15 mouse cellular contexts compared by ENCODE assay signal in the genomic region with DNA sequence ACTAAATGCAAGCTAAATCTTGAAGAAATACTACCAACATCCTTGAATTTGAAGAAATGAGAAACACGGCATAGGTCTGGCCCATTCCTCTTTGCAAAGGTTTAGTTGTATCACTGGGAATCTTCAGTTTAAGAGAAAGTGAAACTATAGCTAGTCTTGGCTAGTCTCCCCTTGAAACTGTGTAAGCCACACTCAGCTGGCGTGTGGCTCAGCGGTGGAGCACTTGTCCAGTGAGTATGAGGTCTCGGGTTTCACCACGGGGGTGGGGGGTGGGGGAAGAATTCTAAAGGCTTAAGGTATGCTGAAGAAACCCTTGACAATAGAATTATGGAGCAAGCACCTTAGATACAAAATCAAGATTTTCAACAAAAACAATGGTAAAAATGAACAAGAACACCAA. TPM values are rescaled to one million over a fixed set of nuclear protein-coding genes. Genes with fewer than 3 reads are reported as not detected.
"Had no signal": no experiment of that assay in that cellular context is flagged by ENCODE, and none has a peak within 500 bp of the region (broad histone marks: within the 10 kb centered on the region; RNA-seq: fewer than 3 reads in every experiment).

No protein-coding gene starts in this region.

- H3K36me3 ChIP-seq: limb, embryonic 12.5 days; midbrain, embryonic 10.5 days; midbrain, embryonic 15.5 days; neural tube, embryonic 13.5 days; stomach, embryonic 15.5 days had no signal

- H3K4me2 ChIP-seq: limb, embryonic 12.5 days; midbrain, embryonic 15.5 days; neural tube, embryonic 13.5 days; stomach, embryonic 15.5 days had no signal

- H3K9ac ChIP-seq: limb, embryonic 12.5 days; liver, embryonic 14.5 days; midbrain, embryonic 15.5 days; neural tube, embryonic 13.5 days; stomach, embryonic 15.5 days had no signal

- H3K27me3 ChIP-seq: limb, embryonic 12.5 days; midbrain, embryonic 15.5 days; neural tube, embryonic 13.5 days had no signal

- H3K4me3 ChIP-seq: limb, embryonic 12.5 days; midbrain, embryonic 10.5 days; midbrain, embryonic 15.5 days; neural tube, embryonic 13.5 days; stomach, embryonic 15.5 days had no signal

- H3K27ac ChIP-seq: limb, embryonic 12.5 days; liver, embryonic 14.5 days; midbrain, embryonic 10.5 days; midbrain, embryonic 15.5 days; neural tube, embryonic 13.5 days; stomach, embryonic 15.5 days had no signal

- DNase-seq: kidney, postnatal 25 days; liver; lung, adult 18-20 months; lung, postnatal 36 days; retina, postnatal 1 day; right cerebral cortex, postnatal 14 days; thymus, adult 2 months; thymus, postnatal 25 days had no signal

- H3K9me3 ChIP-seq: midbrain, embryonic 10.5 days; midbrain, embryonic 15.5 days; neural tube, embryonic 13.5 days; stomach, embryonic 15.5 days had no signal

RNA-seq across cellular contexts. Expression of a gene that starts 5.8 kb away (rescaled TPM):
- total RNA-seq: monocyte, adult 5-6 weeks had no signal
